Mouse (Mus musculus) gastrocnemius, adult 18-20 months (tissue): Measurements from ENCODE around the gene Mbd3. TPM values are rescaled to one million over a fixed set of nuclear protein-coding genes. Genes with fewer than 3 reads are reported as not detected.

Experiments
- DNase-seq: peaks from one replicate; pipeline ENCODE4 v3.0.0; 2021; ENCODE audit warnings: low spot score
- total RNA-seq, 2 experiments: library from RNA; stranded (reverse); gene quantifications; 2 replicates each; pipeline ENCODE4 v1.2.3; 2021

Gene Mbd3
- total RNA-seq, 2 experiments from 2014 or later, result 108 to 127 TPM

DNA sequence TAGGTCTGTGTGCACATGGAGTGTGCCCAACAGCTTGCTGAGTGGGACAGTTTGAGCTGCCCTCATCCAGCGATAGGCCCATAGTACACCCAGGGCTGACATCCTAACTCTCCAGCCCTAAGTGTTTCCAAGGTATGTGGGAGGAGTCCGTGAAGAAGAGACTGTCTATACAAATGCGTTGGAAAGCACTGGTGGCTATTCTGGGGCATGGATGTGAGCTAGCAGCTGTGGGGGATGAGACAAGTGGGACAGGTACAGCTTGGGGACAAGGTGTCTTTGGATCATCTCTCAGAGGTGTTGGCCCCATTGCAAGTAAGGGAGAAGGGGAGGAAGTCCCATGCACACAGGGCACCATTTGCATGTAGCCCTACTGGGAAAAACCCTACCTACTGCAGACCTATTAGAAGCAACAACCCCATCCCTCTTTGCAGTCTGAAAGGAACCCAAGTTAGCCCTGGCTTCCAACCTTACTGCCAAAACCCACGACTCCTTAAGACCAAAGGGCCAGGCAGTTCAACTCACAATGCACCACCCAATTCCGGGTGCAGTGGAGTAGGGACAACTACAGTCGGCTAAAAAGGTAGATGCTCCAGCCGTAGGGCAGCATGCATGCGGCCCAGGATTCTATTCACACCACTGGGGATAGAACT is 1.7 kb downstream of the Mbd3 start:
- DNase-seq, result no peak

DNA sequence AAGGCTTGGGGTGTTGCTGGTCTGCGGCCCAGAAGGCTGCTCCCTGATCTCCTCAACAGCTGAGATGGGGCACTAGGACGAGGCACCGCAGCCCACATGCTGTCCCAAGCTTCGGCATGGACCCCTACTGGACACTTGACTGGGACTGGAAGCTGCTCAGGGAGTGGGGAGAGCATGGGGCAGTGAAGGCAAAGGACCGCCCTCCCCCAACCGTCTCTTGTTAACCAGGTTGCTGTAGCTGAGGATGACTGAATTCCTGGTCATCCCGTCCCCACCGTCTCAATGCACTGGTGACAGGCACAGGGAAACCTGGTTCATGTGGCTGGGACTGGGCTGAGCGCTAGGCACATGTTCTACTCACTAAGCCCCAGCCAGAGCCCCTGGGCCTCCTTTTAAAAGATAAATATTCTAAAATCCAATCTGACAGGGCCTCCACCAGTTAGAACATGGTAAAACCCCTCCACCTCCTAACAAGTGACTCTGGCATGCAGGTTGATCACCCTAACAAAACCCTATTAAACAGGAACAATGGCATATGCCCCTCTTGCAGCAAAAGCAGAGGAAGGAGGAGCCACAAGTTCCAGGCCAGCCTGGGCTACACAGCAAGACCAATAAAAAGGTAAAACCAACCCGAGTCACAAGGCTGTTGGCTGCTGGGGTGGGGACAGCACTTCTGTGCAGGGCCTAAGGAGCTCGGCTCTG is 2.4 kb downstream of the Mbd3 start:
- DNase-seq, result no peak

DNA sequence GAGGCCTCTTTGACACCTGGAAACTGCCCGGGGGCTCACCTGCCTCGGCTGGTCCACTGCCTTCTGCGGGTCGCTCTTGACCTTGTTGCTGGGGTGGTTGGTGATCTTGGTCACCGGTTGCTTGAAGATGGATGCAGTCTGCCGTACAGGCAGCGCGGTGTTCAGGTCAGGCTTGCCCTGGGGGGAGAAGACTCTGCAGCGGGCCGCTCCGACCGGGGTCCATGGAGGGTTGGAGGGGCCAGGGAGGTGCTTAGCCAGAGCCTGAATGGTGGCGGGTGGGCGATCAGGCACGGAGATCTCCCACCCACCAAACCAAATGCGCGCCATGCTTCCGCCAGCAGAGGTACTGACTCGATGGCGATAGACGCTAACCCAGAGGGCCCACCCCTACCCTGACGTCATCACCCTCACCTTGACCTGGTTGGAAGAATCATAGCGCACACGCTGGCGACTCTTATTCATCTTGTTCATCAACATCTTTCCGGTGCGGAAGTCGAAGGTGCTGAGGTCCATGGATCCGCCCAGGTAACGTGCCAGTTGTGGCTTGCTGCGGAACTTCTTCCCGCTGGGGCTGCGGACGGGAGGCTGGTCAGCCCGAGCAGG is 4.2 kb downstream of the Mbd3 start:
- no peak for DNase-seq

GRCm38 (mm10) chr10:80392687-80393086 is 6.7 kb downstream of the Mbd3 start:
- DNase-seq, result no peak

- no peak for DNase-seq
Observed at GRCm38 (mm10) chr10:80390697-80391096, 8.7 kb downstream of the Mbd3 start.

DNA sequence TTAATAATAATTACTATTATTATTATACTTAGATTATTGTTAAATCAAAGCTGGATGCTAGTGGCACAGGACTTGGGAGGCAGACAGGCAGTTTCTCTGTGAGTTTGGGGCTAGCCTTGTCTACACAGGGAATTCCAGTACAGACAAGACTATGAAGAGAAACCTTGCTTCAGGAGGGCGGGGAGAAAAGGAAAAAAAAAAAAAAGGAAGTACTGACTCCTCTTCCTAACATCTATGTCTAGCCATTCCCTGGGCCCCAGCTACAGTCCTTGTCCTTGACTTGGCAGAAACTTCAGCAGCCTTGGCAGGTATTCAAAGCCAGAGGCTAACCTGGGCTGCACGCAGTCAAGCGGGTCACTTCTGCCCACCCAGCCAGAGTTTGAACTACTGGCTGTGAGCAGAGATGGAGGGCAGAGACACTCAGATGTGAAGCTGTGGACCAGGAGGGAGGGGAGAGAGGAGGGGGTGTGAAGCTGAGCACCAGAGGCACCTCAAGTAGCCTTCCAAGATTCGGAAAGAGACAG is 10.1 kb downstream of the Mbd3 start:
- no peak for DNase-seq

DNA sequence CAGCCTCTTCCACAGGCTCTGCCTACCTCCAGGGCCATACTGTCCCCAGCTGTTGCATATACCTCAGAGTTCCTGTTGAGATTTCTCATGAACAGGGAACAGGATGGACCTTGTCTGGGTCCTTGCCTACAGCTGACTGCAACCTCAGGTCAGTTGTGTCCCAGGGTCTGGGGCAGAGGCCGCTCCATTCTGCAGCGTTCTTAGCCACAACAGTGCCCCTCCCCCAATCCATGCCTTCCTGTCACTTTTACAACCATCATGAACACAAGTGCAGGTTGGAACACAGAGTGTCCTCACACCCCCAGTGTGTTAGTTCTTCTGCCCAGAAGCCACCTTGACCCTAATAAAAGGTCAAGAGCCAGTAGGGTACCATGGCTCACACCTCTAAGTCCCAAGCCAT is 10.6 kb downstream of the Mbd3 start:
- no peak for DNase-seq

DNA sequence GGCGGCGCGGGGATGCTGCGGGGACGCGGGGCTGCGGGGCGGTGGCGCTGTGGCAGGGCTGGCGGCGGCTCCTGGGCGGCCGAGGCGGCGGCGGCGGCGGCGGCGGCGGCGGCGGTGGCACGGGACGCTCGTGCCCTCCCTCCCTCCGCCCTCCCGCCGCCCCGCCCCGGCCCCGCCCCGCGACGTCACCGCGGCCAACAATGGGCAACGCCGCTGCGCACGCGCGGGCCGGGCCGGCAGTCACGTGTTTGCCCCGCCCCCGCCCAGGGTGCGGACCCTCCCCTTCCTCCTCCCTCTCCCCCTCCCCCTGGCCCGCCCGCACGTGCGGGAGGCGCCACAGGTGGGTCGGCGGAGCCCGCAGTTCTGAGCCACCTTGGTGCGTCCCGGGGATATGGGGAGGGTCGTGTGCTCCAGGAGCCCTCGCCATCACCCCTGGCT is 11.8 kb downstream of the Mbd3 start, which contains the start of gene Mex3d:
Mex3d (minus strand) TSS at position 138 of the 438 bp plus-strand sequence.
- peak; percentile 78 for DNase-seq

DNA sequence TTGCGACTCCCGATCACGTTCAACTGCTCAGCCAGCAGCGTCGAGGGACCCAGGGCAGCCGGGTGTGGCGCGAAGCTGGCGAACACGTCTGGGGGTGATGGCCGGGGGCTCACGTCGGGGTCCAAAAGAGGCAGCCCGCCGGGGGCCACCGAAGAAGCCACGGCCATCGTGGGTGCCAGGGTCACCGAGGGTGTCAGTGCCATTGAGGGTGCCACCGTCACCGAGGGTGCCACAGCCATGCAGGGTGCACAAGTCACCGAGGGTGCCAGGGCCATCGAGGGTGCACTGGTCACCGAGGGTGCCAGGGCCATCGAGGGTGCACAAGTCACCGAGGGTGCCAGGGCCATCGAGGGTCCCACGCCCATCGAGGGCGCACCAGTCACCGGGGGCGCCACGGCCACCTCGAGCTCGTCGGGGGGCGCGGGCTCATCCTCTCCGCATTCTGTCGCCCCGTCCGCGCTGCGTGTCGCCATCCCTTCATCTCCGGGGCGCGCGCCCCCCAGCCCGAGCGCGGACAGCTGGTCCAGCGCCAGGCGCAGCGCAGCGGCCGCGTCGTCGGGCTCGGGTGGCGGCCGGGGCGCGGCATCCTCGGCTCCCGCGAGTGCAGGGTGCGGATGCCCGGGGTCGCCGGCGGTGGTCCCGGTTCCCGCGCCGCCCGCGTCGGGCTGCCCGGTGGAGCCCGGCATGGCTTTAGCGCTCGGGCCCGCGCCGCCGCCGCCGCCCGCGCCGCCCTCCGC is 12.4 kb downstream of the Mbd3 start:
- DNase-seq, result no peak

DNA sequence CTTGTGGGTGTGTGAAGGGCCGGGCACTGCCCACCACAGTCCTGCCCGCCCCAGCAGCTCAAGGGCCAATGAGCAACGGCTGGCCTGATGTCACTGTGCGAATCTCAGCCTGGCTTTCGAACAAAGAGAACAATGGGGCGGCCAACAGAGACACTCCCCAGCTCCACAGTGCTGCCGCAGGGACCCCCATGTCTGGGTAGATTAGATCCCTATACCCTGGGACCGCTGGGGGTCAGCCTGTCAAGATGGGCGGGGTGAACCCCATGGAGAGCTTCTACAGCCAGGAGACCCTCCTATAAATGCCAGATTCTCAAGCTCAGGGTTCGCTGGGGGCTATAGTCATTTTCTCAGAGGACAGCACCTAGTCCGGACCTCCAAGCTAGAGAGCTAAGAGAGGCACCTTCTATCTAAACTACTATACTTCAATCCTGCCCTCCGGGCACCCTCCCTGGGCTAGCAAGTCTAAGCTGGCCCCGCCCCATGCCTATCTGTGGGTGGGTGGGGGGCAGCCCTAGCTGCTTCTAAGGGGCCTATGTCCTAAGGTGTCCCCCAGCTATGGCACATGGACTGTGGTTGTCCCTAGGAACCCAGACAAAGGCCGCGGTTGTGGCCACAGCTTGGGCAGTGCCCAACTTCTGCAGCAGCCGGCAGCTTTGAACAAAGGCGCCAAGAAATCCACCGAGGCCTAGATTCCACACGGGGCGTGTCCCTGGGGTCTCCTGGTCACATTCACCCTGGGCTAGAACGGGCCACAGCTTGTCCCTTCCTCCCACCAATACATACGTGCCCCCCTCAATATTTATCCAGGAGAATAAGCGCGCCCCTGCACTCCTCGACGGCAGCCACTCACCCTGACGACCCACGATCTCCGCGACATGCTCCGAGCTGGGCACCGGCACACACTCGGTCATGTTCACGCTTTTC is 13.3 kb downstream of the Mbd3 start:
- DNase-seq, result no peak

GRCm38 (mm10) chr10:80385310-80385709 is 14.0 kb downstream of the Mbd3 start:
- DNase-seq, result no peak

GRCm38 (mm10) chr10:80384709-80385108 is 14.6 kb downstream of the Mbd3 start:
- no peak for DNase-seq

GRCm38 (mm10) chr10:80384115-80384639 is 15.2 kb downstream of the Mbd3 start:
- no peak for DNase-seq

- DNase-seq, result no peak
Observed at GRCm38 (mm10) chr10:80383431-80383830, 15.9 kb downstream of the Mbd3 start.

DNA sequence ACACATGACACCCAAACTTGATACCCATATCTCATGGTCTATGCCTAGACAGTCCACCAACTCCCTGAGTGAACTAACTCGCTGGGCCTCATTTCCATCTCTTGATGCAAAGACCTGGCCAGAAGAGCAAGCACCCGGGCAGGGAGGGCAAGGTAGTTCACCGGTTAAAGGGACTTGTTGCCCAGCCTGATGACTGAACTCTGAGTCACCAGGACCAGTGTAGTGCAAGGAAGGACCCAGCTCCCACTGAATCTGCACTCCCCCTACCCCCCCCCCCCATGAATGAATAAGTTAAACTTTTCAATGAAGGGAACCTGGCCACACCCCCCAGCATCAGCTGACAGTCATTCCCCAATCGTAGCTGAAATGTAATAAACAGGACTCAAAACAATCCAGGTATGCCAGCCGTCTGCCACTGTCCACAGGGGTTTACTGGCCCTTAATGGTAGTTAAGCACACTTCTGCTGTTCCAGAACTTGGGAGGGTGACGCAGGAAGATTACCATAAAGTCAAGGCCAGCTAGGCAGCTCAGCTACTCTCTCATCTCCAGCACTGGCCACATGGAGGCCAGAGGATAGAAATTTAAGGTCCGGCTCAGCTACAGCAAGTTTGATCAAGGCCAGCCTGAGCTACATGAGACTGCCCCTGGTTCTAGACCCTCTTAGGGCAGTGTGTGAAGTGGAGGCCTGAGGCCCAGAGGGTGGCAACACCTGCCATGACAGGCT is 16.5 kb downstream of the Mbd3 start:
- no peak for DNase-seq

- DNase-seq, result no peak
Observed at GRCm38 (mm10) chr10:80377716-80378115, 21.6 kb downstream of the Mbd3 start.

DNA sequence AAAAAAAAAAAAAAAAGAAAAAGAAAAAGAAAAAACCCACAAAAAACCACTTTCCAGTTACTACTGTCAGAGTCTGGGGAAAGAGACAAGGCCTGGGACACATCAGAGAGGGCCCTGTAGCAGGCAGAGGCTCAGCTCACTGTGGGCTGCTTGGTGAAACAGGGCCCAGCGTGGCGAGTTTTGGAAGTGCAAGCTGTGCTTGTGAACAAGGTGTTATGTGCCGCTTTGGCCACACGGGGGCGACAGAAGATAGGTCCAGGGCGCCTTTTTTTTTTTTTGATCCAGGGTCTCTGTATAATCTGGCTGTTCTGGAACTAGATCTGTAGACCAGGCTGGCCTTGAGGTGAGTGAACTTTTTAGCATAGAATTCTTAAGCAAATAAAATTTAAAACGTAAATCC is 23.2 kb downstream of the Mbd3 start:
- peak; percentile 92 for DNase-seq

- DNase-seq, result peak; percentile 79
Observed at GRCm38 (mm10) chr10:80374063-80374462, 25.3 kb downstream of the Mbd3 start.

- DNase-seq, result no peak
Observed at GRCm38 (mm10) chr10:80372706-80373105, 26.6 kb downstream of the Mbd3 start.

GRCm38 (mm10) chr10:80371983-80372382 is 27.4 kb downstream of the Mbd3 start:
- no peak for DNase-seq
